Mouse (Mus musculus) forebrain, embryonic 11.5 days (tissue): ENCODE measurements around the gene Nr1h4. TPM values are rescaled to one million over a fixed set of nuclear protein-coding genes. Genes with fewer than 3 reads are reported as not detected.

Experiments
- ATAC-seq: fragments of 200-750 bp; cut with Nextera tagmentation; replicated peaks from 2 replicates; pipeline ENCODE4 v1.8.0; 2017; ENCODE audit warnings: moderate TSS enrichment; ENCODE audit not compliant: low FRiP score
- DNase-seq: peaks from one replicate; pipeline ENCODE4 v3.0.0-alpha.2; 2017; ENCODE audit warnings: low spot score
- H3K27ac ChIP-seq: fragments of 300-500 bp; sonication (generic); 2 replicates; pipeline ENCODE4 v1.5.1; 2014; ENCODE audit warnings: low read depth, low read length
- H3K27me3 ChIP-seq: fragments of 300-500 bp; sonication (generic); 2 replicates; pipeline ENCODE4 v1.6.1; 2014; ENCODE audit warnings: mild to moderate bottlenecking, low read length, mixed read lengths; ENCODE audit not compliant: control insufficient read depth, insufficient read depth
- H3K36me3 ChIP-seq: fragments of 300-500 bp; sonication (generic); 2 replicates; pipeline ENCODE4 v1.6.1; 2014; ENCODE audit warnings: mild to moderate bottlenecking, low read length, moderate library complexity, mixed read lengths; ENCODE audit not compliant: control insufficient read depth, insufficient read depth
- H3K4me1 ChIP-seq: fragments of 300-500 bp; sonication (generic); replicated peaks from 2 replicates; pipeline ENCODE4 v1.6.1; 2014; ENCODE audit warnings: low read length, mixed read lengths; ENCODE audit not compliant: control insufficient read depth, insufficient read depth
- H3K4me2 ChIP-seq: fragments of 300-500 bp; sonication (generic); 2 replicates; pipeline ENCODE4 v1.6.1; 2014; ENCODE audit warnings: low read depth, mild to moderate bottlenecking, low read length, moderate library complexity, mixed read lengths; ENCODE audit not compliant: severe bottlenecking
- H3K4me3 ChIP-seq: fragments of 300-500 bp; sonication (generic); 2 replicates; pipeline ENCODE4 v1.5.1; 2014; ENCODE audit warnings: low read depth, low read length
- H3K9ac ChIP-seq: fragments of 300-500 bp; sonication (generic); 2 replicates; pipeline ENCODE4 v1.6.1; 2014; ENCODE audit warnings: low read length
- H3K9me3 ChIP-seq: fragments of 300-500 bp; sonication (generic); 2 replicates; pipeline ENCODE4 v1.6.1; 2016; ENCODE audit warnings: low read length, mixed read lengths; ENCODE audit not compliant: control insufficient read depth
- WGBS: fragments of 180-500 bp; shearing (Covaris S2); extraction: QIAGEN DNeasy Blood & Tissue Kit; methylation state at CpG from one replicate; pipeline ENCODE4 v1.1.7; 2014; 5-methylcytosine and 5-hydroxymethylcytosine counted together
- polyA plus RNA-seq: library from polyadenylated mRNA; unstranded; fragments of >200 nt; fragmentation: Nextera tagmentation; extraction: Ambion mirVana; gene quantifications from 2 replicates; pipeline ENCODE4 v1.2.1, GENCODE M21; 2014

Nr1h4 gene
- polyA plus RNA-seq, 1 experiment from 2014 or later, result not detected

DNA sequence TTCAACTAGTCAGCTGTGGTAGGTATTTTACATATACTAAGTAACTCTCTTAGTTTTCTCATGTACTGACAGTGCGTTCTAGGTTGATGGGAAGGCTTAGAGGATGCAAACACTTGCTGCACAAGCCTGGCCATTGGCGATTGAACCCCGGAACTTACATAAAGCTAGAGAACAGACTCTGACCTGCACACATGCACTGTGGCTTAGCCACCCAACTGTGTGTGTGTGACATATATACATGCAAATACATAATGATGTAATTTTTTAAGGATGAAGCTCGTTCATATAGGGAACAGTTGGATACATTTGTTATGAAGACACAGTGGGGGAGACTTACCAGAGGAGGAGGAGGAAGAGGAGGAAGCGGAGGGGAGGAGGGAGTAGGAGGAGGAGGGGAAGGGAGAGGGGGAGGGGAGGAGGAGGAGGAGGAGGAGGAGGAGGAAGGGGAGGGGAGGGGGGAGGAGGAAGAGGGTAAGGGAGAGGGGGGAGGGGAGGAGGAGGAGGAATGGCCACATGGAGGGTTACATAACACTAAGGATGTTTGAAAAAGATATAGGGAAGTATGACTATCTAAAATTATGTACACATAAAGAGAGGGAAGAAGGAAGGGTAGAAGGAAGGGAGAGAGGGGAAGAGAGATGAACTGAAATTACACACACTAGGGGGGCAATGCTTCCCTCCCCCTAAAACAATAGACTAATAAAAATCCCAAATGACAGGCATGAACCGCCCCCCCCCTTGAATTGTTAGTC is 126.5 kb downstream of the Nr1h4 start:
- Histone ChIP-seq H3K27ac (no peak overlapping the region), H3K36me3 (no peaks in the 10 kb centered on the region), H3K4me2 (no peak overlapping the region), H3K9ac (no peak overlapping the region), H3K9me3 (no peaks in the 10 kb centered on the region), H3K4me3 (no peak overlapping the region), H3K27me3 (no peaks in the 10 kb centered on the region), H3K4me1 (no peaks in the 10 kb centered on the region)
- no peak for DNase-seq
- WGBS, result 82% methylated on average over 5 of the region's 6 CpGs
- ATAC-seq, result no peak

- no peaks in the 10 kb centered on the region for H3K36me3 ChIP-seq
- no peak overlapping the region for H3K4me3 ChIP-seq
- 86% methylated on average over 4 of the region's 4 CpGs for WGBS
- no peak for DNase-seq
- no peak overlapping the region for H3K27ac ChIP-seq
- H3K27me3 ChIP-seq, result no peaks in the 10 kb centered on the region
- H3K4me1 ChIP-seq, result no peaks in the 10 kb centered on the region
- H3K4me2 ChIP-seq, result no peak overlapping the region
- no peak overlapping the region for H3K9ac ChIP-seq
- ATAC-seq, result no peak
- H3K9me3 ChIP-seq, result no peaks in the 10 kb centered on the region
Observed at GRCm38 (mm10) chr10:89404936-89405335, 128.4 kb downstream of the Nr1h4 start.

Other genes with a start within 250 kb of the Nr1h4 start
- gene Ano4, start 188.8 kb downstream of the Nr1h4 start, polyA plus RNA-seq, result 0.87 and 1.1 TPM in 2 replicates
- 12.5 and 12.8 TPM in 2 replicates for gene Gas2l3, start 89.6 kb downstream of the Nr1h4 start, polyA plus RNA-seq
- gene Slc17a8, start 87.7 kb upstream of the Nr1h4 start, polyA plus RNA-seq, result 0.28 and 0.36 TPM in 2 replicates
- gene Scyl2, start 152.7 kb upstream of the Nr1h4 start, polyA plus RNA-seq, result 13.1 and 13.9 TPM in 2 replicates
- gene Actr6, start 198.7 kb upstream of the Nr1h4 start, polyA plus RNA-seq, result 34.9 and 39.9 TPM in 2 replicates
- 32.4 and 39.2 TPM in 2 replicates for gene Uhrf1bp1l, start 211.4 kb upstream of the Nr1h4 start, polyA plus RNA-seq